Mouse (Mus musculus): ENCODE results near the gene Dusp3. TPM values are rescaled to one million over a fixed set of nuclear protein-coding genes. Genes with fewer than 3 reads are reported as not detected.

Gene Dusp3
- polyA plus RNA-seq, 1 experiment from 2014 or later = 16.0 TPM

- no peak overlapping the region for H3K4me2 ChIP-seq
- ATAC-seq (ENCODE audit: low FRiP score) = no peak
Observed at GRCm38 (mm10) chr11:101972097-101972496, 14.7 kb downstream of the Dusp3 start.

GRCm38 (mm10) chr11:101971410-101971809, 15.4 kb downstream of the Dusp3 start:
- H3K27ac ChIP-seq = no peak overlapping the region
- no peaks in the 10 kb centered on the region for H3K36me3 ChIP-seq
- H3K4me2 ChIP-seq = no peak overlapping the region
- H3K9ac ChIP-seq = no peak overlapping the region
- no peak for ATAC-seq (ENCODE audit: low FRiP score)
- no peak overlapping the region for H3K4me3 ChIP-seq
- WGBS = 51% methylated on average over 3 of the region's 3 CpGs
- H3K27me3 ChIP-seq = peaks cover 19% of the 10 kb centered on the region
- H3K4me1 ChIP-seq (replicated peaks) = peaks cover 14% of the 10 kb centered on the region
- no peaks in the 10 kb centered on the region for H3K9me3 ChIP-seq

More at GRCm38 (mm10) chr11:101972097-101972496, 14.7 kb downstream of the Dusp3 start:
- no peaks in the 10 kb centered on the region for H3K9me3 ChIP-seq
- no peak overlapping the region for H3K27ac ChIP-seq
- no peak overlapping the region for H3K4me3 ChIP-seq
- 85% methylated on average over 3 of the region's 3 CpGs for WGBS
- no peaks in the 10 kb centered on the region for H3K36me3 ChIP-seq
- H3K4me1 ChIP-seq (replicated peaks) = peaks cover 10% of the 10 kb centered on the region
- peaks cover 12% of the 10 kb centered on the region for H3K27me3 ChIP-seq
- H3K9ac ChIP-seq = no peak overlapping the region

DNA sequence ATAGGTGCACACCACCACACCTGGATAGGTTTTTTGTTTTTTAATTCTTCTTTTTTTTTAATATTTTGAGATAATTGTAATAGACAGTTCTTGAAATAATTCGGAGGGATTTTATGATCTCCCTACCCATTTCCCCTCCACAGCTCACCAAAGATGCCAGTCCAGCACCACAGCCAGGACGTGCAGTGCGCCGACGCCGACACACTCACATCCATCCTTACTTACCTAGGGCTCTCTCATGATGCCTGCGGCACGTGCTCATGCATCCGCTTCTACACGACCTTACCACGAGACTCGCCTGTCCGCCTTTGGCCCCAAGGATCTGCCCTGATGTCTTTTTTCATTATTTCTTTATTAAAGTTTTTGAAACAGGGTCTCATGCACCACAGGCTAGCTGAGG, 17.0 kb downstream of the Dusp3 start:
- Histone ChIP-seq H3K9me3 (no peaks in the 10 kb centered on the region), H3K4me1 (replicated peaks) (peaks cover 19% of the 10 kb centered on the region), H3K36me3 (no peaks in the 10 kb centered on the region), H3K27me3 (peaks cover 35% of the 10 kb centered on the region), H3K27ac (no peak overlapping the region), H3K9ac (no peak overlapping the region), H3K4me2 (no peak overlapping the region), H3K4me3 (no peak overlapping the region)
- WGBS = 83% methylated on average over 13 of the region's 13 CpGs
- ATAC-seq (ENCODE audit: low FRiP score) = no peak

GRCm38 (mm10) chr11:101968791-101969190, 18.0 kb downstream of the Dusp3 start:
- no peak overlapping the region for H3K9ac ChIP-seq
- H3K27me3 ChIP-seq = peaks cover 45% of the 10 kb centered on the region
- H3K4me1 ChIP-seq (replicated peaks) = peaks cover 27% of the 10 kb centered on the region
- H3K4me2 ChIP-seq = no peak overlapping the region
- no peaks in the 10 kb centered on the region for H3K36me3 ChIP-seq
- H3K4me3 ChIP-seq = no peak overlapping the region
- H3K9me3 ChIP-seq = no peaks in the 10 kb centered on the region
- no peak overlapping the region for H3K27ac ChIP-seq
- WGBS = under 1% methylated on average over 5 of the region's 5 CpGs
- peak; percentile 55; the same call in 1 of the 2 replicates for ATAC-seq (ENCODE audit: low FRiP score)

- peaks cover 50% of the 10 kb centered on the region for H3K27me3 ChIP-seq
Observed at GRCm38 (mm10) chr11:101968311-101968710, 18.5 kb downstream of the Dusp3 start.

GRCm38 (mm10) chr11:101966965-101967614, 19.7 kb downstream of the Dusp3 start, which contains the start of gene Sost:
Sost (minus strand) TSS chr11:101967015.
- ATAC-seq (ENCODE audit: low FRiP score) = no peak
- peaks cover 41% of the 10 kb centered on the region for H3K4me1 ChIP-seq (replicated peaks)
- H3K27me3 ChIP-seq = peaks cover 62% of the 10 kb centered on the region
- no peak within 1 kb of the TSS for H3K4me2 ChIP-seq
- 16% methylated on average over 9 of the region's 10 CpGs for WGBS
- no peaks in the 10 kb centered on the region for H3K9me3 ChIP-seq
- H3K27ac ChIP-seq = no peak within 1 kb of the TSS
- no peaks in the 10 kb centered on the region for H3K36me3 ChIP-seq
- no peak within 1 kb of the TSS for H3K9ac ChIP-seq
- H3K4me3 ChIP-seq = no peak within 1 kb of the TSS

More at GRCm38 (mm10) chr11:101968311-101968710, 18.5 kb downstream of the Dusp3 start:
- Histone ChIP-seq H3K4me3 (no peak overlapping the region), H3K9ac (no peak overlapping the region; the same call in 1 of the 2 replicates), H3K9me3 (no peaks in the 10 kb centered on the region), H3K27ac (no peak overlapping the region), H3K4me1 (replicated peaks) (peaks cover 32% of the 10 kb centered on the region), H3K36me3 (no peaks in the 10 kb centered on the region), H3K4me2 (no peak overlapping the region)
- 4% methylated on average over 7 of the region's 7 CpGs for WGBS
- no peak for ATAC-seq (ENCODE audit: low FRiP score)

DNA sequence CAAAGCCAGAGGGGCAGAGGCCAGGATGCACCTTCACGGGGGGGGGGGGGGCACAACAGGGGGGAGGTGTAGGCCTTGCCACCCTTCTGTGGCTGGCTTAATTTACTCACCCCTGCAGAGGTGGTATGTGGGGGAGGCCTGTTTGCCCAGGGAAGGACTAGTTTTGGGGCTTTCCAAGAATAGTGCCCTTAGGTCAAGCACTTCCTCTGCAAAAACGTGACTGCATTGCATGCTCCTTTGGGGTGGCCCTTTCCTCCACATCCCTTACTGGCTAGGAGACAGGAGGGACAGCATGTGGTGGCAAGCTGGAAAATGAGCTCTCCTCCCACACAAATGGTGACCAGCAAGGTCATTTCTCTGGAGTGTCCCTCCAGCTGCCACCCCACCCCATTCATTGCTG, 21.3 kb downstream of the Dusp3 start:
- Histone ChIP-seq H3K4me1 (replicated peaks) (peaks cover 41% of the 10 kb centered on the region), H3K27me3 (peaks cover 78% of the 10 kb centered on the region)
- 4% methylated on average over 2 of the region's 2 CpGs for WGBS

GRCm38 (mm10) chr11:101964647-101965046, 22.2 kb downstream of the Dusp3 start:
- Histone ChIP-seq H3K27me3 (peaks cover 86% of the 10 kb centered on the region), H3K9ac (no peak overlapping the region), H3K9me3 (no peaks in the 10 kb centered on the region), H3K36me3 (no peaks in the 10 kb centered on the region), H3K4me1 (replicated peaks) (peaks cover 41% of the 10 kb centered on the region), H3K4me3 (no peak overlapping the region), H3K4me2 (no peak overlapping the region), H3K27ac (no peak overlapping the region)
- no peak for ATAC-seq (ENCODE audit: low FRiP score)
- 7% methylated on average over 5 of the region's 8 CpGs for WGBS

More for the DNA sequence above, 21.3 kb downstream of the Dusp3 start:
- Histone ChIP-seq H3K9me3 (no peaks in the 10 kb centered on the region), H3K36me3 (no peaks in the 10 kb centered on the region), H3K4me3 (no peak overlapping the region), H3K27ac (no peak overlapping the region), H3K4me2 (no peak overlapping the region), H3K9ac (no peak overlapping the region)
- no peak for ATAC-seq (ENCODE audit: low FRiP score)

- peak overlapping the region; percentile 55 for H3K4me3 ChIP-seq
- H3K9me3 ChIP-seq = no peaks in the 10 kb centered on the region
- H3K4me2 ChIP-seq = peak overlapping the region; percentile 94
- H3K9ac ChIP-seq = peak overlapping the region; percentile 77
- peak; percentile 44; the same call in 1 of the 2 replicates for ATAC-seq (ENCODE audit: low FRiP score)
- H3K4me1 ChIP-seq (replicated peaks) = peaks cover 40% of the 10 kb centered on the region
- H3K36me3 ChIP-seq = no peaks in the 10 kb centered on the region
- WGBS = under 1% methylated on average over 78 of the region's 78 CpGs
- peaks cover 92% of the 10 kb centered on the region for H3K27me3 ChIP-seq
- no peak overlapping the region for H3K27ac ChIP-seq
Observed at GRCm38 (mm10) chr11:101963473-101964291, 23.1 kb downstream of the Dusp3 start.

DNA sequence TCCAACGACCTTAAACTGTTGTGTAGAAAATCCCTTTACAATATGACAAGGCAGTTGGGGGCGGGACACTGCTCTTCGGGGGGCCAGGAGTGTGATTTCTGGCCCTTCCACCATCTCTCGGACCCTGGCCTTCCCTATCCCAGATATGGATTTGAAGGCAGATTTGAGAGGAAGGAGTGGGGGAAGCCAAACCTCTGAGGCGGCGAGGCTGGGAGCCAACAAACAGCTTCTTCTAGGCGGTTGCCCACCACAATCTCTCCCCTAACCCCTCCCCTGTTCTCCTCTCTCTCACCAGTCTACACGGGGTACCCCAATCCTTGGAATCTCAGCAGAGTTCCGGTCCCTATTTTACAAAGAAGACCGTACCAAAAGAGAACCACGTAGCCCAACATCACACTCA, 23.8 kb downstream of the Dusp3 start:
- H3K36me3 ChIP-seq = no peaks in the 10 kb centered on the region
- no peak for ATAC-seq (ENCODE audit: low FRiP score)
- WGBS = 3% methylated on average over 11 of the region's 11 CpGs
- H3K4me2 ChIP-seq = peak overlapping the region; percentile 94
- peaks cover 35% of the 10 kb centered on the region for H3K4me1 ChIP-seq (replicated peaks)
- peaks cover 89% of the 10 kb centered on the region for H3K27me3 ChIP-seq
- H3K4me3 ChIP-seq = peak overlapping the region; percentile 55
- H3K27ac ChIP-seq = no peak overlapping the region
- no peaks in the 10 kb centered on the region for H3K9me3 ChIP-seq
- H3K9ac ChIP-seq = peak overlapping the region; percentile 77; the same call in 1 of the 2 replicates

DNA sequence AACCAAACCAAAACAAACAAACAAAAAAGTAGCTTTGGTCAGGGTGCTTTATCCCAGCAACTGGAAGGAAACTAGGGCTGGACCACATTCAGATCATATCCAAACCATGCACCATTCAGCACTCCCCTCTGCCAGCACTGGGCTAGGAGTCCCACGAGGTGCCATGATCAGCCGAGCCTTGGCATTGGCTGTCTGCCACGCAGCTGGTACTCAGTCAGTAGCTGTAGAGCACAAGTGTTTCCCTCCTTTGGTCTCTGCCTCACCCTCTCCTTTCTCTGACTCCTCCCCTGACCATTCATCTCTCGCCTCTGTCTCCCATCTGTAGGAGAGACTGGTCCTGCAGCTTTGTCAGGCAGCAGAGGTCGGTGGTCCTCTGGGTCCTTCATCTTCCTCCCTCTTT, 29.3 kb downstream of the Dusp3 start:
- no peak overlapping the region for H3K4me2 ChIP-seq
- H3K9me3 ChIP-seq = no peaks in the 10 kb centered on the region
- H3K4me1 ChIP-seq (replicated peaks) = peaks cover 14% of the 10 kb centered on the region
- WGBS = 55% methylated on average over 5 of the region's 5 CpGs
- no peak overlapping the region for H3K27ac ChIP-seq
- ATAC-seq (ENCODE audit: low FRiP score) = no peak
- H3K36me3 ChIP-seq = no peaks in the 10 kb centered on the region
- H3K27me3 ChIP-seq = peaks cover 40% of the 10 kb centered on the region
- no peak overlapping the region for H3K4me3 ChIP-seq
- no peak overlapping the region for H3K9ac ChIP-seq

- Histone ChIP-seq H3K9ac (no peak overlapping the region), H3K27ac (no peak overlapping the region), H3K36me3 (no peaks in the 10 kb centered on the region), H3K4me3 (no peak overlapping the region), H3K4me2 (no peak overlapping the region), H3K4me1 (replicated peaks) (peaks cover 20% of the 10 kb centered on the region), H3K9me3 (no peaks in the 10 kb centered on the region), H3K27me3 (peaks cover 33% of the 10 kb centered on the region)
- ATAC-seq (ENCODE audit: low FRiP score) = no peak
- WGBS = 84% methylated on average over 4 of the region's 4 CpGs
Observed at GRCm38 (mm10) chr11:101953441-101953840, 33.4 kb downstream of the Dusp3 start.

All from hindbrain, embryonic 13.5 days (tissue).